Mouse (Mus musculus): ENCODE measurements around the gene Jag2.

The Jag2 gene

GRCm38 (mm10) chr12:112941156-112941775 is 11.7 kb upstream of the Jag2 start:
- no peak for DNase-seq (ENCODE audit: extremely low spot score, low read depth, low spot score)

- DNase-seq (ENCODE audit: extremely low spot score, low read depth, low spot score), result no peak
Measured at GRCm38 (mm10) chr12:112940710-112941109, 11.1 kb upstream of the Jag2 start.

- no peak for DNase-seq (ENCODE audit: extremely low spot score, low read depth, low spot score)
Measured at GRCm38 (mm10) chr12:112940238-112940637, 10.7 kb upstream of the Jag2 start.

- DNase-seq (ENCODE audit: extremely low spot score, low read depth, low spot score), result no peak
Measured at GRCm38 (mm10) chr12:112938873-112939565, 9.4 kb upstream of the Jag2 start.

DNA sequence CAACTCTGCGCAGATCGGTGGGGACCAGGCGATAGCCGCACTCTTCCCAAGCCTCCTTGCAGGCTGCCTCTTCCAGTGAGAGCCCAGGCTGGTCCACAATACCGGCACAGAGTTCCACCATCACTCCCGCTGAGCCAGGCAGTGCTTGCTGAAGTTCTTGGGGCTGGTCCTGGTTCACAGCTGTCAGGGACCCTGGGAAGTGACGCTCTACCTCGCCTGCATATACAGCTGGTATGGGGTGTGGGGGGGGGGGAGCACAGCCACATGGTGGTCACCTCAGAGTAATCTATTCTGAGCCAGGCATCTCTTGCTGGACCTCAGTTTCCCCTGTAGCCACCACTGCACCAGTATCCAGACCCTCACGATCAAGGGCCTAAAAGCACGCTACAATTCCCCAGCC is 8.8 kb upstream of the Jag2 start:
- no peak for DNase-seq (ENCODE audit: extremely low spot score, low read depth, low spot score)

DNA sequence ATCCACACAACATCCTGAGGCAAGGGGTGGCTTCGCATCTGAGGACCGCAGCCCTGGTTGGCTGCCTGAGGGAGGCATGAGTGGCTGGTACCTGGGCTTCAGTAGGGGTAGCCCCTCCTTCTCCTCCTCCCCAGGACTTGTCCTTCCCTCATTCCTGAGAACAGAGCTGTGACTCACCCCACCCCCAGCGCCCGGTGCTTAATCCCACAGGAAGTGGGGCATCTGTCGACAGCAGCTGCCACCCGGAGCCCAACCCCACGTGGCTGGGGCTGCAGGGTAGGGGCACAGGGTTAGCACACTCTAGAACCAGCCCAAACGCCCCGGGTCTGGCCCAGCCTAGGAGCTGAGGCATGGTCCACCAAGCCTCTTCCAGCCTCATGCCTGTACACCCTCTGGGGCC is 8.3 kb upstream of the Jag2 start:
- DNase-seq (ENCODE audit: extremely low spot score, low read depth, low spot score), result no peak

- no peak for DNase-seq (ENCODE audit: extremely low spot score, low read depth, low spot score)
Measured at GRCm38 (mm10) chr12:112932647-112933046, 3.1 kb upstream of the Jag2 start.

DNA sequence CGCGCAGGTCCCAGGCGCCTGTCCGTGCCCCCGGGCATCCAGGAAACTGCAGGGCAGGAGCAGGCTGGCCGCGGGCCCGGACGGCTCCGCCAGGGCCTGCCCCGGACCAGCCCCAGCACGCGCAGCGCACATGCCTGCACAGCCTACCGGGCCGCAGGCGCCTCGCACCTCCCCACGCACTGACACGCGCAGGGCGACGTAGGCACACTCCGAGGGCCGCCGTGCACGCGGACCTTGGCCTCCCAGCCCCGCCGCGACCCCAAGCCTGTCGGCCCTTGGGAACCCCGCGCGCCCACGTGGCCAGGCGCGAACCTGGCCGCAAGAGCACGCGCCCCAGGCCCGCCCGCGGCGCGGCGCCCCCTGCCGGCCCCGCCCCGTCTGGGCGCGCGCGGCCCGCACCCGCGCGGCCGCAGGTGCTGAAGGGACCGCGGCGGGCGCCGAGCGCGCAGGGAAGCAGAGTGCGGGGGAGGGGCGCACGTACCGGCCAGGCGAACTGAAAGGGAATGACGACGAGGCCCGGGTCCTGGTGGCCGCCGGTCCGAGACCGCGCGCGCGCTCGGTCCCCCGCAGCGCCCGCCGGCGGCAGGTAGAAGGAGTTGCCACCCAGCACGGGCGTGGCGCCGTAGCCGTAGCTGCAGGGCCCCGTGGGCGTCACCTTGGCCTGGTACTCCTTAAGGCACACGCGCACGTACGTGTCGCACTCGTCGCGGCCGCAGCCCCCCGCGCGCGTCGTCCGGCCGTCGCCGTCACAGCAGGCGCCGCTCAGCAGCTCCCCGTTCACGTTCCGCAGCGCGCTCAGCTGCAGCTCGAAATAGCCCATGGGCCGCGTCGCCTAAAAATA is 955 bp downstream of the Jag2 start:
- no peak for DNase-seq (ENCODE audit: extremely low spot score, low read depth, low spot score)

GRCm38 (mm10) chr12:112927265-112927664 is 2.3 kb downstream of the Jag2 start:
- DNase-seq (ENCODE audit: extremely low spot score, low read depth, low spot score), result no peak

- no peak for DNase-seq (ENCODE audit: extremely low spot score, low read depth, low spot score)
Measured at GRCm38 (mm10) chr12:112925950-112926349, 3.6 kb downstream of the Jag2 start.

- no peak for DNase-seq (ENCODE audit: extremely low spot score, low read depth, low spot score)
Measured at GRCm38 (mm10) chr12:112922541-112922940, 7.0 kb downstream of the Jag2 start.

- DNase-seq (ENCODE audit: extremely low spot score, low read depth, low spot score), result no peak
Measured at GRCm38 (mm10) chr12:112921518-112921917, 8.1 kb downstream of the Jag2 start.

- no peak for DNase-seq (ENCODE audit: extremely low spot score, low read depth, low spot score)
Measured at GRCm38 (mm10) chr12:112917906-112918305, 11.7 kb downstream of the Jag2 start.

DNA sequence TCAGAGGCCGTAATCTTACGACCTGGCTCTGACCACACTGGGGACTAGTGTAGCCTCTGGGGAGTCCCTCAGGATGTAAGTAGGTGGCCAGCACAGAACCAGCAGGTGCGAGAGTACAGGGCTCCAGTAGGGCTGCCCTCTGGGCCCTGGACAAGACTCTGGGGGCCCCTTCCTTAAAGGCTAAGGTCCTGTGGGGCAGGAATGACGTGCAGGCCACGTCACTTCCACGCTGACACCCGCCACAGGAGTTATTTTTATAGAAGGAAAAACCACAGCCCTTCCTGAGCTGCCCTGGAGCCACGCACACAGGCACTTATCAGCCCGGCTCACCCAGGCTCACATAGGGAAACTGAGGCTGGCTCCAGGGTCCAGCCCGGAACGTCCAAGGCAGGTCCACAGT is 12.1 kb downstream of the Jag2 start:
- no peak for DNase-seq (ENCODE audit: extremely low spot score, low read depth, low spot score)

DNA sequence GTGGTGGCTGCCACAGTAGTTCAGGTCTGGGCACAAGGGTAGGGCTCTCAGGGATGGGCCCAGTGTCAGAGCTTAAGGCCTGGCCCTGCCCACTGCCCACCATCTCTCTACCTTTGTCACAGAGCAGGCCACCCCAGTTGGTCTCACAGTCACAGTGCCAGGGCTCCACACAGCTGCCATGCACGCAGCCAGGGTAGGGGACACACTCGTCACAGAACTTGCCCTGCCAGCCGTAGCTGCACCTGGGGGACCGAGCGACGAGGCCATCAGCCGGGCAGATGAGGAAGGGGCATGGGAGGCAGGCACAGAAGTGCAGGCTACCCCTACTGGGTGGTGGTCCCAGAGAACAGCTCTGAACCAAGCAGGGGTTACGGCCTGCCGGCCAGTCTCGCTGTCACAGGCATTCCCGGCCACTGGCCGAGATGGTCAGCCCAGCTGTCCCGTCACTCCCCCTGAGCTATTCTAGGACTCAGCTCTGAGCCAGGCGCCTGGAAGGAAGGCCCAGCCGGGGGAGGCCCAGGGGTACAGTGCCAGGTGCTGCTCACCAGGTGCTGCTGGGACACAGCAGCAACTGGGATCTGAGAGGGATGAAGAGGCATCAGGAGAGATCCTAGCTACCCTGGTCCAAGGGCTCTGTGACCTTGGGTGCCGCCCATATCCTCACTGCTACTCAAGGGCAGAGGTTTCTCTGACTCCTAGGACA is 12.7 kb downstream of the Jag2 start:
- no peak for DNase-seq (ENCODE audit: extremely low spot score, low read depth, low spot score)

GRCm38 (mm10) chr12:112915587-112915986 is 14.0 kb downstream of the Jag2 start:
- DNase-seq (ENCODE audit: extremely low spot score, low read depth, low spot score), result no peak

DNA sequence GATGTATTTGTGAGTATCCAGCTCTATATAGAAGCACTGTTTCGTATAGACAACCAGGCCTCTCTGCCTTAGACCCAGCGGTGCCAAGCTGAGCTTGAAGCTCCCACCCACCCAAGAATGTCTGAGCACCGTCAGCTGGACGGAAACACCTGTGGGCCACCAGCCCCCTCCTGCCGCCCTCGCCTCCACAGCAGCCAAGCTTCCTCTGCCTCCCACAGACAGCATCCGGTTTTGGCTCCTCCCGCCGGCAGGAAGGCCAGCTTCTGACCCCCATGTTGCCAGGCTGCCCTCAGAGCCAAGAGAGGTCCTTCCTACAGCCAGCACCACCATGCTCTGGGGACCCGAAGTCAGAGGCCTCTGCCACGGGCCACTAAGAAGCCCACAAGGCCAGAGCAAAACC is 15.0 kb downstream of the Jag2 start:
- DNase-seq (ENCODE audit: extremely low spot score, low read depth, low spot score), result no peak

DNA sequence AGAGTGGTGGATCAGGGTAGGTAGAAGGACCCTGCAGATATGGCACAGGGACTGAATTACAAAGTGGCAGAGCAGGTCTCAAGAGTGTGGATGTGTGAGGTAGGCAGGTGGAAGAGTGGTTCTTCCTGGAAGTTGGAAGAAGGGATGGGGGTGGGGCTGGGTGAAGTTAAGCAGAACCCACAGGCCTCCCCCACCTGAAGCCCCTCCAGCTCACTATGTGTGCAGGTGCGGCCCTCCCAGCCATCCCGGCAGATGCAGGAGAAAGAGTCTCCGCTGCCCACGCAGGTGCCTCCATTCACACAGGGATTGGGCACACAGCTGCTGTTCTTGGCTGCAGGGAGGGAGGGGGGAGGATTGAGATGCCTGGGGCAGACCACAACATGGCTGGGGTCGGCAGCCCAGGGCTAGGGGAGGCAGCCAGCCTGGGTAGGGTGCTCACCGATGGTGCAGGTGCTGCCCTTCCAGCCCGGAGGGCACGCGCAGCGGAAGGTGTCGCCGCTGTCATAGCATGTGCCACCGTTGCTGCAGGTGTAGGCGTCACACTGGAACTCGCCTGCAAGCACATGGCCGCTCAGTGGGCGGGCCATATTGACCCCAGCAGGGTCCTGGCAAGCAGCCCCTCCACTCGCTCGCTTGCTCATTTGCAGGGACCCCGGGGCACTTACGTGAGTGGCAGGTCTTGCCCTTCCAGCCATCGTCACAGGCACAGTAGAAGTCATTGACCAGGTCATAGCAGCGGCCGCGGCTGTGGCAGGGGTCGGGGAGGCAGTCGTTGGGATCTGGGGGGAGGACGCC is 16.4 kb downstream of the Jag2 start:
- no peak for DNase-seq (ENCODE audit: extremely low spot score, low read depth, low spot score)

DNA sequence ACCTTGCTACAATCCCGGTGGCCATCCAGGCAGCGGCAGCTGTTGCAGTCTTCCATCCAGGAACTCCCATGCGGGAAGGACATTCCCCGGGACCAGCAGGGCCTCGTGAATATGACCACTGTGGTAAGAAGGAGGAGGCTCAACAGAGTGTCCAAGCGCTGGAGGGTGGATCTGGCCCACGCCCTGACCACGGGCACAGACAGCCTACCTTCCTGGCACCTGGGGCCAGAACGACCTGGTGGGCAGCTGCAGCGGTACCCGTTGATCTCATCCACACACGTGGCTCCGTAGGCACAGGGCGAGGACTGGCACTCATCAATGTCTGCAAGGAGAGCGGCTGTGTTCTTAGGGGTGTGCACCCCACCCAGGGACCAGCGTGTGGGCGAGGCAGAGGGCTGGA is 17.9 kb downstream of the Jag2 start:
- DNase-seq (ENCODE audit: extremely low spot score, low read depth, low spot score), result no peak

GRCm38 (mm10) chr12:112908991-112909390 is 20.6 kb downstream of the Jag2 start:
- DNase-seq (ENCODE audit: extremely low spot score, low read depth, low spot score), result no peak

DNA sequence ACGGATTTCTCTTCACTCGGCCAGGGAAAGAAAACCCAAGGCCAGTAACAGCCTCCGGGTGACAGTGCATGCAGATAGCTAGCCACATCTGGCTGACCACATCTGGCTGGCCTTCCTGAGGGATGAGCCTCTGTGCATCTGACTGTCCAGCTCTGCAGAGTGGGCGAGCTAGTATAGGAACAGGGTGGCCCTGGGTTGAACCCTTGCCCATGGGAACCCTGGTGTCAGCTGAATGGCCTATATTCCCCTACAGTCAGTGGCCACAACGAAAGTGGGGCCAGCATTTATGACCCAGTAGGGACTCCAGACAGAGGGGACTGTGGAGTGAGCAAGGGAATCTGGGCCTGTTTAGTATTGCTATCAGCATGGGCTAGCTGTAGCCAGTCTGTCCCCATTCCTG is 24.6 kb downstream of the Jag2 start:
- no peak for DNase-seq (ENCODE audit: extremely low spot score, low read depth, low spot score)
